Comparison of ENCODE assay signal across 14 mouse cellular contexts in the genomic region with DNA sequence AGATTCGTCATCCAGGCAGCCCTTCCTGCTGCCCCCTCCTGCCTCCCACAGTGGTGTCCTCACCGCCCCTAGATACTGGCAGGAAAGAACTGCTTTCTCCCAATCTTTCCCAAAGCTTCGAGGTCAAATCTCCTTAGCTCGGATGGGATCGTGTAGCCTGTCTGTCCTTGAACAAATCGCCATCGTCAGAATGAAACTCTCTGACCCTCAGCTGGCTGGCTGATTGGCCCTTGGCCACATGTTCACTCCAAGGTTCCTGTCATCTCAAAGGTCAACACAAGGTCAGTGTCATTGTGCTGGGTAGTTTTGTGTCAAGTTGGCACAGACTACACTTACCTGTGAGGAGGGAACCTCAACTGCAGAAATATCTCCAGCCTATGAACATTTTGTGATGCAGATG.
"Had no signal": no experiment of that assay in that cellular context is flagged by ENCODE, and none has a peak within 500 bp of the region (broad histone marks: within the 10 kb centered on the region; RNA-seq: fewer than 3 reads in every experiment).

No protein-coding gene starts in this region.

- H3K4me2 ChIP-seq: limb, embryonic 15.5 days; liver, embryonic 12.5 days; lung, embryonic 15.5 days; midbrain, embryonic 11.5 days; midbrain, embryonic 15.5 days had no signal

- H3K36me3 ChIP-seq: limb, embryonic 15.5 days; liver, embryonic 12.5 days; lung, embryonic 15.5 days; midbrain, embryonic 15.5 days had no signal

- ATAC-seq: liver, embryonic 12.5 days; midbrain, embryonic 15.5 days had no signal

- H3K4me3 ChIP-seq: left cerebral cortex, adult 2 months; limb, embryonic 15.5 days; liver, embryonic 12.5 days; lung, embryonic 15.5 days; megakaryocyte, embryonic 14.5 days; midbrain, embryonic 15.5 days had no signal

- H3K27ac ChIP-seq: left cerebral cortex, adult 2 months; limb, embryonic 15.5 days; liver, embryonic 12.5 days; lung, embryonic 15.5 days; macrophage; midbrain, embryonic 15.5 days had no signal

- H3K4me1 ChIP-seq: limb, embryonic 15.5 days; lung, embryonic 15.5 days; megakaryocyte, embryonic 14.5 days had no signal

- H3K9ac ChIP-seq: limb, embryonic 15.5 days; liver, embryonic 12.5 days; lung, embryonic 15.5 days; midbrain, embryonic 15.5 days had no signal

- H3K27me3 ChIP-seq: limb, embryonic 15.5 days; lung, embryonic 15.5 days; midbrain, embryonic 15.5 days had no signal

- DNase-seq: kidney, adult 8-10 months; kidney, postnatal 25 days; lung, postnatal 14 days; right cerebral cortex, postnatal 25 days; thymus, adult 18-20 months; thymus, postnatal 14 days had no signal

- H3K9me3 ChIP-seq: limb, embryonic 15.5 days; liver, embryonic 12.5 days; lung, embryonic 15.5 days; midbrain, embryonic 15.5 days had no signal
